Mouse (Mus musculus) spleen, embryonic (tissue): ENCODE results near the gene Ptprg.

Experiments used
- CTCF ChIA-PET: fragments of 350-600 bp; sonication (Branson Sonifier 250); formaldehyde crosslinking; loops from one replicate; lab custom pipeline; 2022; lab: Charles Lee

The Ptprg gene

GRCm38 (mm10) chr14:12139643-12140481, 586.5 kb downstream of the Ptprg start:
- CTCF ChIA-PET = no interaction called here

- CTCF ChIA-PET = no interaction called here
Observed at GRCm38 (mm10) chr14:12143941-12144485, 590.7 kb downstream of the Ptprg start.

- CTCF ChIA-PET = no interaction called here
Observed at GRCm38 (mm10) chr14:12145919-12146318, 592.6 kb downstream of the Ptprg start.

GRCm38 (mm10) chr14:12149529-12149928, 596.2 kb downstream of the Ptprg start:
- CTCF ChIA-PET = no interaction called here

- CTCF ChIA-PET = no interaction called here
Observed at GRCm38 (mm10) chr14:12151927-12152326, 598.6 kb downstream of the Ptprg start.

GRCm38 (mm10) chr14:12152748-12153147, 599.4 kb downstream of the Ptprg start:
- CTCF ChIA-PET = no interaction called here

GRCm38 (mm10) chr14:12153599-12153998, 600.3 kb downstream of the Ptprg start:
- CTCF ChIA-PET = no interaction called here

- CTCF ChIA-PET = no interaction called here
Observed at GRCm38 (mm10) chr14:12161738-12162310, 608.5 kb downstream of the Ptprg start.

GRCm38 (mm10) chr14:12162331-12162854, 609.1 kb downstream of the Ptprg start:
- CTCF ChIA-PET = no interaction called here

GRCm38 (mm10) chr14:12163196-12163595, 609.9 kb downstream of the Ptprg start:
- CTCF ChIA-PET = no interaction called here

- CTCF ChIA-PET = no interaction called here
Observed at GRCm38 (mm10) chr14:12167215-12167614, 613.9 kb downstream of the Ptprg start.

GRCm38 (mm10) chr14:12167651-12168050, 614.3 kb downstream of the Ptprg start:
- CTCF ChIA-PET = no interaction called here

GRCm38 (mm10) chr14:12177436-12177835, 624.1 kb downstream of the Ptprg start:
- CTCF ChIA-PET = no interaction called here

- CTCF ChIA-PET = no interaction called here
Observed at GRCm38 (mm10) chr14:12178645-12179044, 625.3 kb downstream of the Ptprg start.

GRCm38 (mm10) chr14:12180116-12180515, 626.8 kb downstream of the Ptprg start:
- CTCF ChIA-PET = no interaction called here

- CTCF ChIA-PET = no interaction called here
Observed at GRCm38 (mm10) chr14:12185040-12185439, 631.7 kb downstream of the Ptprg start.

GRCm38 (mm10) chr14:12188352-12188751, 635.0 kb downstream of the Ptprg start:
- CTCF ChIA-PET = no interaction called here

- CTCF ChIA-PET = no interaction called here
Observed at GRCm38 (mm10) chr14:12189266-12189665, 635.9 kb downstream of the Ptprg start.

- CTCF ChIA-PET = no interaction called here
Observed at GRCm38 (mm10) chr14:12189717-12190600, 636.6 kb downstream of the Ptprg start.

GRCm38 (mm10) chr14:12191076-12191475, 637.7 kb downstream of the Ptprg start:
- CTCF ChIA-PET = no interaction called here

GRCm38 (mm10) chr14:12198735-12199134, 645.4 kb downstream of the Ptprg start:
- CTCF ChIA-PET = no interaction called here
